Mouse (Mus musculus): Measurements from ENCODE around the gene Parva.

The Parva gene

DNA sequence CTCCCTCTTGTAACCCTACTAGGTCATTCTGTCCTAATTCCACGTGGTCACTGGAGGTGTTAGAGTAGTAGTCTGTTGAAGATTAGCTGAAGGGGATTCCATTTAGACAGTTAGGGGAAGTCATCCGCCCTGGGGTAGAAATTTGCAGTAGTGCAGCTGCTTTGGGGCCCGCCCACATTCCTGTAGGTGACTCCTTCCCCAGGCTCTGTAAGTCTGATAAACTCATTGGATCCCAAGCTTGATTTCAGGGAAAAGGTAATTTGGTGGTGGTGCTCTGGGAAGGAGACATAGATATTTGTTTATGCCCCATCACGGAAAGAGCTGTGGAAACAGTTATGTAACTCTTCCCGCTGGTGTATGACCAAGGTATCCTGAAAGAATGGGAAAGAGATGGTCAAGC is 494 bp upstream of the Parva start:
- no peak for DNase-seq

DNA sequence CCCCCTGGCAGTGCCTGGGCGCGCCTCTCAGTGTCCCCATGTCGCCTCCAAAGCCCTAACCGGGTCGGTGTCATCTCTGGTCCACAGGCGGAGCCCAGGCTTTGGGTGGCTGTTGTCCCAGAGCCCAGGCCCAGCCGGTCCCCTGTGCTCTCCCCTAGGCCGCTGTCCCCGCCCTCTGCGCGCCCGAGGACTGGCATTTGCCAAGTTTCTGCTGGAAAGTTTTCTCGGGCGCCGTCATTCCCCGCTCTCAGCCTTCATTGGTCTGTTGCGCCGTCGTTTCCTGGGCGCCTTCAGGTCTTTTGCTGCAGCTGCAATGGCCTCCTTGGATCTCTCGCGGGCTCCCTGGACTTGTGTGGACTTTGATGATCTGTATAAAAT is 842 bp downstream of the Parva start:
- no peak for DNase-seq

- no peak for DNase-seq
Measured at GRCm38 (mm10) chr7:112439846-112440245, 12.5 kb downstream of the Parva start.

GRCm38 (mm10) chr7:112444152-112444984 is 17.1 kb downstream of the Parva start:
- no peak for DNase-seq

DNA sequence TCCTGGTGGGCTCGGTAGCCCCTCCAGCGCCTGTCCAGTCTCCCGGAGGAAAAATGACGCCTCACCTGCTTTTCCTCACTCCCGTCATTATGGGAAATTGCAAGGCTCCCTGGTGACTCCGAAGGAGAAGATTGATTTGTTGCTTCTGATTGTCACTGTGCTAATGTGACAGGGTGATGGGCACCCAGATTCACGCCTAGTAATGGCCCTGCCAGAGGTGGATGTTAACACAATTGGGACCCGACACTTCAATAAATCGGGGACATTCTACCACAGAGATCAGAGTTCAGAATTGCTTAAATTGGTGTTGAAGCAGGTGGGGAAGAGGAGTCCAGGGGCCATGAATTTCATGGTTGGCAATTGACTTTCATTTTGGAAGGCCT is 17.7 kb downstream of the Parva start:
- DNase-seq = no peak

DNA sequence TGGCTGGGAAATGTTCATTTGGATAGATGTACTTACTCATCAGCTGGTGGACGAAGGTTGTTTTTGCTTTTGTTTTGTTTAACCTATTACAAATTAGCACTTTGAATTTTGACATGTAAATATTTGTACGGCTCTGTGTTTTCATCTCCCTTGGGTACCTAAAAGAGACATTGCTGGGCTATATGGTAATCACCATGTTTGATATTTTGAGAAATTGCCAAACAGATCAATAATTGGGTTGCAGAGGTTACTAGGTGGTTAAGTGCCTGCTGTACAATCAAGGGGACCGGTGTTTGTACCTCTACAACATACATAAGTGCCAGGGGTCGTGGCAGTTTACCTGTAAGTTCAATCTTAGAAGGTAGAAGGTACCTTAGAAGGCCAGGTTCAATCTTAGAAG is 19.2 kb downstream of the Parva start:
- DNase-seq = no peak

GRCm38 (mm10) chr7:112449954-112450700 is 22.8 kb downstream of the Parva start:
- no peak for DNase-seq

GRCm38 (mm10) chr7:112452471-112452870 is 25.2 kb downstream of the Parva start:
- no peak for DNase-seq

DNA sequence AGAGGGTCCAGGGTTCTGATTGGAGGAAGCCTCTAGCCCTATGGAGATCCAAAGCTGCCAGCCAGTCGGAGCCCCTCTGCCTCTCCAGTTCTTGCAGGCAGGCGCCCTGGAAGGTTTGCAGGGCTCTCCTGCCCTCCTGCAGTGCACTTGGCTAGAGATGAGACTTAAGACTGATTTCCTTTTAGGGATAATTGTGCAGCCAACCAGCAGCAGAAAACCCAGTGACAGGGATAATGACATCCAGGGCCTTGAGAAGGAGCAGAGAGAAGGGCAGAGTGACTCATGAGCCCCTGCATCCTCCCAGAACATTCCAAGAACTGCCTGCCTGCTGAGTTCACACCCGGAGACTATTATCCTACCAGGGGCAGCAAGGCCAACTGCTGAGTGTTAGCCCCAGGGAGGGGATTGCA is 26.5 kb downstream of the Parva start:
- no peak for DNase-seq

GRCm38 (mm10) chr7:112454380-112454779 is 27.1 kb downstream of the Parva start:
- DNase-seq = no peak

GRCm38 (mm10) chr7:112454951-112455350 is 27.6 kb downstream of the Parva start:
- no peak for DNase-seq

GRCm38 (mm10) chr7:112455566-112456110 is 28.3 kb downstream of the Parva start:
- no peak for DNase-seq

GRCm38 (mm10) chr7:112457373-112457772 is 30.1 kb downstream of the Parva start:
- no peak for DNase-seq

- no peak for DNase-seq
Measured at GRCm38 (mm10) chr7:112457920-112458319, 30.6 kb downstream of the Parva start.

DNA sequence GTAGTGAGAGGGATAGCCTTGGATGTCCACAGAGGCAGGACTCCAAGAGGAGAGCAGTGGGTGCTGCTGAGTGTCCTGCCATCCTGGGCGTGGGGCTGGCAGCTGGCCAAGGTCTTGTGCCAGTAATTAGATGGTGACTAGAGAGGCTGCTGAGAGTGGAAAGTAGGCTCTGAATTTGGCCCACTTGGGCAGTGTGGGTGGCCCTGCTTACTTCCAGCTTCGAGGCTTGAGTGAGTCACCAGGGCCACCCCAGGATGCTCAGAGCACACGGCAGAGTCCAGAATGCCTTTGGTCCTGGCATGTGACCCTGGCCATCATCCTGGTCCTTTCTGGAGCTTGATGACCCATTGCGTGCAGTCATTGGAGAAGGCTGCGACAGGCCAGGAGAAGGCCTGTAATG is 31.1 kb downstream of the Parva start:
- no peak for DNase-seq

DNA sequence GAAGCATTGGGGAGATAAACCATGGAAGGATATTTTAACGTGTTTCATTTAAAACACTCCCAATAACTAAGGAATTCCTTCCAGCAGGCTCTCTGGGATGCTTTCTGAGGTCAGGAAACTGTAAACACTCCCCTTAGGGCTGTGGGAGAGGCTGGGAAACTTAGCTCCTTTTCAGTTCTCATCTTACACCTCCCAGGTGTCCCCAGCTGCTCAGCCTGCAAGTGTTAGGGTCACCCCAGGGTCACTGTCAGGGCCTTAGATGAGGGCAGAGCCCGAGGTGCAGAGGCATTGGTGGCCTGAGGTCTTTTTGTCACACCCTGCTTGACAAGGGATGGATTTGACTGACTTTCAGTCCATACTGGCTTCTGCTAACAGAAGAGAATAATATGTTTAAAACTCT is 35.8 kb downstream of the Parva start:
- no peak for DNase-seq

- no peak for DNase-seq
Measured at GRCm38 (mm10) chr7:112465920-112466319, 38.6 kb downstream of the Parva start.

GRCm38 (mm10) chr7:112466786-112467185 is 39.5 kb downstream of the Parva start:
- no peak for DNase-seq

- DNase-seq = no peak
Measured at GRCm38 (mm10) chr7:112467687-112468111, 40.4 kb downstream of the Parva start.

GRCm38 (mm10) chr7:112469817-112470216 is 42.5 kb downstream of the Parva start:
- DNase-seq = peak; percentile 59 to 66

DNA sequence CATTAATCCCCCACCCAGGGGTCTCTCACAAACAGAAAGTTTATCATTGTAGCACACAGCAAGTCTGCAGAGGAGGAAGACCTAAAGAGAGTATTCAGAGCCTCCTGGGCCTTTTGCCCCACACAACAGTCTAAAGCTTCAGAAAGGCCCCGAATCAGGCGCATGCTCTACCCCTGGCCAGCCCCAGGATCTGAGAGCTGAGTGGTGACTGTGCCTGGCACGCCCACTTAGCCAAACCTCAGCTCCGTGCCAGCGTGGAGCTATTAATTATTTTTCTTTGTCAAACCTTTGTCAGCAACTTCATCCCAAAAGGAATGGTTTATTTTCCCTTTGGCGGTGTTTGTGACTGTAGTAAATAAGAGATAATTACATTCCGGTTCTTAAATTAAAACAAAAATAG is 44.0 kb downstream of the Parva start:
- DNase-seq = no peak

DNA sequence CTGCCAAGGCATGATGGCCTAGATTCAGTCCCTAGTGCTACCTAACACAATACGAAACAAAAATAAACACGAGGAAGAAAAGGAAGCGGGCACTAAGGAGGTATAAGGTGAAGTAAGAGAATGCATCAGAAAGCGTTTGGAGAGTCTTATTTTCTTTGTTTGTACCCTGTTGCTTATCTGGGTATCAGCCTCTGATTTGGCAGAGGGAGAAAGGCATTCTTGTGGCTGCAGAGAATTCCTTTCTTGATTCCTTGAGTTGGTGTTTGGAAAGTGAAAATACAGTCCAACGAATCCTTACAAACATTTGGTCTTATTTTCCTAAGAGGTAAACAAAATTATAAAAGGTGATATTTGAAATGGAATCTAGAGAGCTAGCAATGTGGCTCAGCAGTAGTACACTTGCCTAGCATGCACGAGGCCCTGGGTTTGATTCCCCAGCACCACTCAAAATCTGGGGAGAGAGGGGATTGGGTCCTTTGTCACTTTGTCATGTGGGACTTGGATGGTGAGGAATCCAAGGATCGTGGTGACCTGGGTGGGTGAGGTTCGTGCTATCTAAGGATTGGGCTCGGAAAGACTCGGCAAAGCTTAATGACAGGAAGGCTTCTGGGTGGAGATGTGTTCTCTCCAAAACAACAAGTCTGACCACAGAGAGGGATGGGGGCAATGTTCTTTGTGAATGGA is 44.9 kb downstream of the Parva start:
- DNase-seq = no peak

DNA sequence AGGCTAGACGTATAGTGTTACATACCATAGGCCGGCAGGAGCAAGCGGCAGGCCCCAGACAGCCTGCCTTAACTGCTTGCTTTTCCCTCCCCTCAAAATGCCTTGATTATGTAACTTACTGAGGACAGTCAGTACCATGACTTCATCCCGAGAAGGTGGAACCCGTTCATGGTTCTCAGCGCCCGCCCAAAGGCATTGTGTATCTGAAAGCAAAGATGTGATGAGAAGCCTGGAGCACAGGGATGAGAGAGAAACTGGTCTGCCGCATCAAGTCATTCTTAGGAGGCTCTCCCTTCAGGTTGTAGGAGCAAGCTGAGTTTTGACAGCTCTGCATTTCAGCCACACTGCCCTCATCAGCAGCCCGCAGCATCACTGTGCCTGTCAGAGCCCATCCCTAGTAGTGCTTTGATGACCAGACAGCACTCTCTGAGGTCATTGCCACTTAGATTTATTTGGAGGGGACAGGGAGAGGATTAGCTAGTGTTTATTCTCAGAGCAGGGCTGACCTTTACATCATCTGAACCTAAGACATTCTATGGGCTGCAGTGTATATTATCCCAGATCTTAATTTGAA is 45.5 kb downstream of the Parva start:
- no peak for DNase-seq
